Mouse (Mus musculus): Measurements from ENCODE around the gene Lingo2. TPM values are rescaled to one million over a fixed set of nuclear protein-coding genes. Genes with fewer than 3 reads are reported as not detected.

The Lingo2 gene
- polyA plus RNA-seq, 1 experiment from 2014 or later: 2.8 TPM

DNA sequence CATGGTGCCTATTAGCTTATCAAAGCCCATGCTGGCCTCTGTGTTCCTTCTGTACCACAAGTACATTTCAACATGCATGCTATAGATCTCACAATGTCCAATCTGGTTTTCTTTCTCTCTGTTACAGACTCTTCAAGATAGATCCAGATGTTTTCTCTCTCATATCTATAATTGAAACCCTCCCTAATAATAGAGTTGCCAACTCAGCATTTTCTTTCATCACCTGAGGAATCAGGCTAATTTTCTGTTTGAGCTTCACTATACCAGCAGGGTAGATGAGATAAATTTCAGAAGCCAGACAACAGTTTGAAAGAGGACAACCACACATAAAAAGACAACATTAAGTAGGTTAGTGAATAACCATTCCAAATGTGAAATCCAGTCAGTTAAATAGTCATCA, 303.8 kb downstream of the Lingo2 start:
- Histone ChIP-seq H3K9ac (ENCODE audit: low read length) (no peak overlapping the region), H3K27me3 (ENCODE audit: control insufficient read depth, insufficient read depth, low read length) (no peaks in the 10 kb centered on the region), H3K4me1 (replicated peaks; ENCODE audit: control insufficient read depth, insufficient read depth, low read length) (no peaks in the 10 kb centered on the region), H3K27ac (ENCODE audit: low read depth, low read length) (no peak overlapping the region), H3K4me3 (ENCODE audit: low read depth, low read length) (no peak overlapping the region), H3K4me2 (ENCODE audit: low read depth, low read length, severe bottlenecking) (no peak overlapping the region), H3K36me3 (ENCODE audit: control insufficient read depth, insufficient read depth, low read length) (no peaks in the 10 kb centered on the region), H3K9me3 (ENCODE audit: control insufficient read depth, low read length) (no peaks in the 10 kb centered on the region)
- DNase-seq (ENCODE audit: low spot score) (no peak), ATAC-seq (replicated peaks; ENCODE audit: low FRiP score) (no peak)

DNA sequence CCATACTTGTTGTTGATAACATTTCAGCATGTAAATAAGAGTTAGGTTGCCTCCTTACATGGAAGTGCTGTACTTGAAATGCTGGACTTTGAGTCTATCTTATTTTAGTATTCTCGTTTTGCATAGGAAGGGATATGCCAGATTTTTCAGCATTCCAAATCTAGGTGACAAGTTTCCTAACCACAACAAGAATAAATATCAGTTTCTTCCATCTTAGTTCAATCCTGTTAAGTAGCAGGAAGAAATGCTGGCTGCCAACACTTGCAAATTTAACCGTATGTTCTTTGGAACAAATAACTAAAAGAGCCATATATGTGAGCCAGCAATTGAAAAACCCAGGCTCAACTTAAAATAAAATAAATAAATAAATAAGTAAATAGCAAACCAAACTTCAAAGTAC, 315.9 kb downstream of the Lingo2 start:
- H3K27me3 ChIP-seq (ENCODE audit: control insufficient read depth, insufficient read depth, low read length): no peaks in the 10 kb centered on the region
- H3K4me1 ChIP-seq (replicated peaks; ENCODE audit: control insufficient read depth, insufficient read depth, low read length): no peaks in the 10 kb centered on the region
- 88% methylated on average over 2 of the region's 2 CpGs for WGBS
- no peak for ATAC-seq (replicated peaks; ENCODE audit: low FRiP score)
- no peaks in the 10 kb centered on the region for H3K36me3 ChIP-seq (ENCODE audit: control insufficient read depth, insufficient read depth, low read length)
- no peak overlapping the region for H3K4me3 ChIP-seq (ENCODE audit: low read depth, low read length)
- H3K9ac ChIP-seq (ENCODE audit: low read length): no peak overlapping the region
- DNase-seq (ENCODE audit: low spot score): no peak
- no peaks in the 10 kb centered on the region for H3K9me3 ChIP-seq (ENCODE audit: control insufficient read depth, low read length)
- H3K27ac ChIP-seq (ENCODE audit: low read depth, low read length): no peak overlapping the region
- no peak overlapping the region for H3K4me2 ChIP-seq (ENCODE audit: low read depth, low read length, severe bottlenecking)

- H3K4me2 ChIP-seq (ENCODE audit: low read depth, low read length, severe bottlenecking): no peak overlapping the region
- no peak overlapping the region for H3K4me3 ChIP-seq (ENCODE audit: low read depth, low read length)
- no peak overlapping the region for H3K27ac ChIP-seq (ENCODE audit: low read depth, low read length)
- H3K4me1 ChIP-seq (replicated peaks; ENCODE audit: control insufficient read depth, insufficient read depth, low read length): no peaks in the 10 kb centered on the region
- WGBS: 79% methylated on average over 5 of the region's 5 CpGs
- no peak overlapping the region for H3K9ac ChIP-seq (ENCODE audit: low read length)
- H3K27me3 ChIP-seq (ENCODE audit: control insufficient read depth, insufficient read depth, low read length): no peaks in the 10 kb centered on the region
- DNase-seq (ENCODE audit: low spot score): no peak
- no peaks in the 10 kb centered on the region for H3K9me3 ChIP-seq (ENCODE audit: control insufficient read depth, low read length)
- H3K36me3 ChIP-seq (ENCODE audit: control insufficient read depth, insufficient read depth, low read length): no peaks in the 10 kb centered on the region
- ATAC-seq (replicated peaks; ENCODE audit: low FRiP score): no peak
Measured at GRCm38 (mm10) chr4:36576801-36577200, 374.7 kb downstream of the Lingo2 start.

GRCm38 (mm10) chr4:36576256-36576655, 375.3 kb downstream of the Lingo2 start:
- Histone ChIP-seq H3K9ac (ENCODE audit: low read length) (no peak overlapping the region), H3K27ac (ENCODE audit: low read depth, low read length) (no peak overlapping the region), H3K4me2 (ENCODE audit: low read depth, low read length, severe bottlenecking) (no peak overlapping the region), H3K4me1 (replicated peaks; ENCODE audit: control insufficient read depth, insufficient read depth, low read length) (no peaks in the 10 kb centered on the region), H3K36me3 (ENCODE audit: control insufficient read depth, insufficient read depth, low read length) (no peaks in the 10 kb centered on the region), H3K27me3 (ENCODE audit: control insufficient read depth, insufficient read depth, low read length) (no peaks in the 10 kb centered on the region), H3K4me3 (ENCODE audit: low read depth, low read length) (no peak overlapping the region), H3K9me3 (ENCODE audit: control insufficient read depth, low read length) (no peaks in the 10 kb centered on the region)
- ATAC-seq (replicated peaks; ENCODE audit: low FRiP score) (no peak), DNase-seq (ENCODE audit: low spot score) (no peak)
- WGBS: 75% methylated on average over 3 of the region's 3 CpGs

GRCm38 (mm10) chr4:36566544-36566943, 385.0 kb downstream of the Lingo2 start:
- WGBS: 85% methylated on average over 1 of the region's 1 CpGs

DNA sequence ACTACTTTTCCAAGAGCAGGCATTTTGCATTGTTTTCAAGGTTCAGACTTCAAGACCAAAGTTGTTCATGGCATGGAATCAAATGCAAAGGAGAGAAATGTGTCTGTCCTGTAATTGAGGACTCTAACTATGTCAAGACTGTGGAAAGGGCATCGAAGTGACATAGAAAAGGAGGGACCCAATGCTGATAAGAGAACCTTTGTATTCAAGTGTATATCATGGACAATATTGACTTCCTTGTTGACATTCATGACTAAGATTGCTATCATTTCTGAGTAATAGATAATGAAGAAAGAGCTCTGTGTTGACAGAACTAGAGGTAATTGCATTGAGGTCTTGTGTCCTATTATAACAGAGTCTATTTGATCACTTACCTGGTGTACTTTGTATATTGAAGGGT, 390.6 kb downstream of the Lingo2 start:
- Histone ChIP-seq H3K4me1 (replicated peaks; ENCODE audit: control insufficient read depth, insufficient read depth, low read length) (no peaks in the 10 kb centered on the region), H3K9ac (ENCODE audit: low read length) (no peak overlapping the region), H3K27ac (ENCODE audit: low read depth, low read length) (no peak overlapping the region), H3K4me2 (ENCODE audit: low read depth, low read length, severe bottlenecking) (no peak overlapping the region), H3K36me3 (ENCODE audit: control insufficient read depth, insufficient read depth, low read length) (no peaks in the 10 kb centered on the region), H3K9me3 (ENCODE audit: control insufficient read depth, low read length) (no peaks in the 10 kb centered on the region), H3K27me3 (ENCODE audit: control insufficient read depth, insufficient read depth, low read length) (no peaks in the 10 kb centered on the region), H3K4me3 (ENCODE audit: low read depth, low read length) (no peak overlapping the region)
- DNase-seq (ENCODE audit: low spot score) (no peak), ATAC-seq (replicated peaks; ENCODE audit: low FRiP score) (no peak)
- 87% methylated on average over 1 of the region's 1 CpGs for WGBS

More at GRCm38 (mm10) chr4:36566544-36566943, 385.0 kb downstream of the Lingo2 start:
- no peak for DNase-seq (ENCODE audit: low spot score)
- Histone ChIP-seq H3K4me1 (replicated peaks; ENCODE audit: control insufficient read depth, insufficient read depth, low read length) (no peaks in the 10 kb centered on the region), H3K9ac (ENCODE audit: low read length) (no peak overlapping the region), H3K27ac (ENCODE audit: low read depth, low read length) (no peak overlapping the region), H3K36me3 (ENCODE audit: control insufficient read depth, insufficient read depth, low read length) (no peaks in the 10 kb centered on the region), H3K4me3 (ENCODE audit: low read depth, low read length) (no peak overlapping the region), H3K27me3 (ENCODE audit: control insufficient read depth, insufficient read depth, low read length) (no peaks in the 10 kb centered on the region), H3K9me3 (ENCODE audit: control insufficient read depth, low read length) (no peaks in the 10 kb centered on the region), H3K4me2 (ENCODE audit: low read depth, low read length, severe bottlenecking) (no peak overlapping the region)
- no peak for ATAC-seq (replicated peaks; ENCODE audit: low FRiP score)

DNA sequence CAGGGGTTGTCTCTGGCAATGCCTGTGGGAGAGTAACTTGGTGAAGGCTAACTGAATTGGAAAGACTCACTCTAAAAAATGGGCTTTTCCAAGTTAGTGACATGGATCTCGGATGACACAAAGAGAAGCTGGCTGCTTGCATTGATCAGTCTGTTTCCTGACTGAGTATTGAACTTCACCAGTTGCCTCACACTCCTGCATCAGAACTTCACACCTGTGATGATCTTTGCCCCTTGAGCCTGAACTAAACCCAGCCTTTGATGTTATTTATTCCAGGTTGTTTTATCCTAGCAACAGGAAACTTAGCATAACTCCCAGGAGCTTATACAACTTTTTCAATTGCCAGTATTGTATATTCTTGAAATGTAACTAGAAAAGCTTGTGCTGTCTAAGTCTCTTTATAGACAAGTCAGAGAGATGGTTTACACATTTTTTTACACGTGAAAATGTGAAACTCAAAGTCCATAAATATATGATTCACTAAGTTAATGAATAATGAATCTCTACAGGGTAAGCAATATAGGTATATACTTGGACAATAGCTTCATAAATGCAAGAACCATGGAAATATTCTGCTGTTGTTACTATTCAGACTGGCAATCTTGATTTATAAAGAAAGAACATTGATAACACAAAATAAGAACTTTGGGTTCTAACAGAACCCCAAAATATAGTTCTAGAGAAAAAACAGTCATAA, 410.7 kb downstream of the Lingo2 start:
- H3K4me3 ChIP-seq (ENCODE audit: low read depth, low read length): no peak overlapping the region
- H3K4me1 ChIP-seq (replicated peaks; ENCODE audit: control insufficient read depth, insufficient read depth, low read length): no peaks in the 10 kb centered on the region
- H3K9ac ChIP-seq (ENCODE audit: low read length): no peak overlapping the region
- no peak overlapping the region for H3K4me2 ChIP-seq (ENCODE audit: low read depth, low read length, severe bottlenecking)
- ATAC-seq (replicated peaks; ENCODE audit: low FRiP score): no peak
- 75% methylated on average over 2 of the region's 2 CpGs for WGBS
- H3K27ac ChIP-seq (ENCODE audit: low read depth, low read length): no peak overlapping the region
- no peaks in the 10 kb centered on the region for H3K36me3 ChIP-seq (ENCODE audit: control insufficient read depth, insufficient read depth, low read length)
- H3K9me3 ChIP-seq (ENCODE audit: control insufficient read depth, low read length): no peaks in the 10 kb centered on the region
- no peaks in the 10 kb centered on the region for H3K27me3 ChIP-seq (ENCODE audit: control insufficient read depth, insufficient read depth, low read length)
- DNase-seq (ENCODE audit: low spot score): no peak

GRCm38 (mm10) chr4:36533895-36534294, 417.7 kb downstream of the Lingo2 start:
- Histone ChIP-seq H3K9ac (ENCODE audit: low read length) (no peak overlapping the region), H3K4me2 (ENCODE audit: low read depth, low read length, severe bottlenecking) (no peak overlapping the region), H3K9me3 (ENCODE audit: control insufficient read depth, low read length) (no peaks in the 10 kb centered on the region), H3K36me3 (ENCODE audit: control insufficient read depth, insufficient read depth, low read length) (no peaks in the 10 kb centered on the region), H3K27me3 (ENCODE audit: control insufficient read depth, insufficient read depth, low read length) (no peaks in the 10 kb centered on the region), H3K4me3 (ENCODE audit: low read depth, low read length) (no peak overlapping the region), H3K4me1 (replicated peaks; ENCODE audit: control insufficient read depth, insufficient read depth, low read length) (no peaks in the 10 kb centered on the region), H3K27ac (ENCODE audit: low read depth, low read length) (no peak overlapping the region)
- 92% methylated on average over 2 of the region's 2 CpGs for WGBS
- no peak for DNase-seq (ENCODE audit: low spot score)
- ATAC-seq (replicated peaks; ENCODE audit: low FRiP score): no peak

DNA sequence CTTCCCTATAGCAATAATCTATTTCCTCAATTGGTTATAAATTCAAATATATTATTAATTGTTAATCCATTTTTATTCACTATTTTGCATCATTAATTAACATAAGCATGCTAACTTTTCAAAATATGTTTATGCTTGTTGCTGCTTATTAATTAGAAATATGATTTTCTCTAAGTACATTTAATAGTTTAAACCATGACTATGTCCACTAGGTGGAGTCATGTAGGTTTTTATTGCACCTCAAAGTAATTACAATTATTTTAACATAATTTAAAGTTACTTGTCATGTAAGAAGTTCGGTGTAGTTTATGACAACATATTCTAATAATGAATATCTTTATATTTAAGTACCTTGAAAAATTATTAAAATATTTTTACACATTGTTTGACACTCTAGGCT, 461.3 kb downstream of the Lingo2 start:
- Histone ChIP-seq H3K36me3 (ENCODE audit: control insufficient read depth, insufficient read depth, low read length) (no peaks in the 10 kb centered on the region), H3K9ac (ENCODE audit: low read length) (no peak overlapping the region), H3K9me3 (ENCODE audit: control insufficient read depth, low read length) (no peaks in the 10 kb centered on the region), H3K4me1 (replicated peaks; ENCODE audit: control insufficient read depth, insufficient read depth, low read length) (no peaks in the 10 kb centered on the region), H3K27ac (ENCODE audit: low read depth, low read length) (no peak overlapping the region), H3K4me2 (ENCODE audit: low read depth, low read length, severe bottlenecking) (no peak overlapping the region), H3K4me3 (ENCODE audit: low read depth, low read length) (no peak overlapping the region), H3K27me3 (ENCODE audit: control insufficient read depth, insufficient read depth, low read length) (no peaks in the 10 kb centered on the region)
- 75% methylated on average over 1 of the region's 1 CpGs for WGBS
- no peak for DNase-seq (ENCODE audit: low spot score)
- ATAC-seq (replicated peaks; ENCODE audit: low FRiP score): no peak

Data from forebrain, embryonic 11.5 days (tissue).